Mouse (Mus musculus): ENCODE measurements around the gene Gm10722. TPM values are rescaled to one million over a fixed set of nuclear protein-coding genes. Genes with fewer than 3 reads are reported as not detected.
"Not testable (repeated sequence)": the region's sequence is repeated elsewhere in the genome, so short reads cannot be mapped to it uniquely, and the experiment has no call there.

Gene Gm10722
- polyA plus RNA-seq, 1 experiment from 2014 or later, result not detected

DNA sequence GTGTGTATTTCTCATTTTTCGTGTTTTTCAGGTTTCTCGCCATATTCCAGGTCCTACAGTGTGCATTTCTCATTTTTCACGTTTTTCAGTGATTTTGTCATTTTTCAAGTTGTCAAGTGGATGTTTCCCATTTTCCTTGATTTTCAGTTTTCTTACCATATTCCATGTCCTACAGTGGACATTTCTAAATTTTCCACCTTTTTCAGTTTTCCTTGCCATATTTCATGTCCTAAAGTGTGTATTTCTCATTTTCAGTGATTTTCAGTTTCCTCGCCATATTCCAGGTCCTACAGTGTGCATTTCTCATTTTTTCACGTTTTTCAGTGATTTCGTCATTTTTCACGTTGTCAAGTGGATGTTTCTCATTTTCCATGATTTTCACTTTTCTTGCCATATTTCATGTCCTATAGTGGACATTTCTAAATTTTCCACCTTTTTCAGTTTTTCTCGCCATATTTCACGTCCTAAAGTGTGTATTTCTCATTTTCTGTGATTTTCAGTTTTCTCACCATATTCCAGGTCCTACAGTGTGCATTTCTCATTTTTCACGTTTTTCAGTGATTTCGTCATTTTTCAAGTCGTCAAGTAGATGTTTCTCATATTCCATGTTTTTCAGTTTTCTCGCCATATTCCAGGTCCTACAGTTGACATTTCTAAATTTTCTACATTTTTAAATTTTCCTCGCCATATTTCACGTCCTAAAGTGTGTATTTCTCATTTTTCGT, 28.7 kb downstream of the Gm10722 start:
- not testable (repeated sequence) for H3K4me2 ChIP-seq; H3K9ac ChIP-seq; H3K9me3 ChIP-seq; H3K4me3 ChIP-seq; H3K4me1 ChIP-seq (replicated peaks); H3K27ac ChIP-seq (replicated peaks); H3K27me3 ChIP-seq; ATAC-seq (ENCODE audit: low read depth); H3K36me3 ChIP-seq
- WGBS, result 67% methylated on average over 14 of the region's 16 CpGs

DNA sequence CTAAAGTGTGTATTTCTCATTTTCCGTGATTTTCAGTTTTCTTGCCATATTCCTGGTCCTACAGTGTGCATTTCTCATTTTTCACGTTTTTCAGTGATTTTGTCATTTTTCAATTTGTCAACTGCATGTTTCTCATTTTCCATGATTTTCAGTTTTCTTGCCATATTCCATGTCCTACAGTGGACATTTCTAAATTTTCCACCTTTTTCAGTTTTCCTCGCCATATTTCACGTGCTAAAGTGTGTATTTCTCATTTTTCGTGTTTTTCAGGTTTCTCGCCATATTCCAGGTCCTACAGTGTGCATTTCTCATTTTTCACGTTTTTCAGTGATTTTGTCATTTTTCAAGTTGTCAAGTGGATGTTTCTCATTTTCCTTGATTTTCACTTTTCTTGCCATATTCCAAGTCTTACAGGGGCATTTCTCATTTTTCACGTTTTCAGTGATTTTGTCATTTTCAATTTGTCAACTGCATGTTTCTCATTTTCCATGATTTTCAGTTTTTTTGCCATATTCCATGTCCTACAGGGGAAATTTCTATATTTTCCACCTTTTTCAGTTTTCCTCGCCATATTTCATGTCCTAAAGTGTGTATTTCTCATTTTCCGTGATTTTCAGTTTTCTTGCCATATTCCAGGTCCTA, 30.1 kb downstream of the Gm10722 start:
- not testable (repeated sequence) for H3K4me3 ChIP-seq; H3K9ac ChIP-seq; H3K36me3 ChIP-seq; H3K27me3 ChIP-seq; H3K4me1 ChIP-seq (replicated peaks); H3K4me2 ChIP-seq; H3K27ac ChIP-seq (replicated peaks); H3K9me3 ChIP-seq
- 63% methylated on average over 3 of the region's 10 CpGs for WGBS
- 0 out of 2 replicates have a peak, but pooled peaks have one; percentile 45 for ATAC-seq (ENCODE audit: low read depth)

DNA sequence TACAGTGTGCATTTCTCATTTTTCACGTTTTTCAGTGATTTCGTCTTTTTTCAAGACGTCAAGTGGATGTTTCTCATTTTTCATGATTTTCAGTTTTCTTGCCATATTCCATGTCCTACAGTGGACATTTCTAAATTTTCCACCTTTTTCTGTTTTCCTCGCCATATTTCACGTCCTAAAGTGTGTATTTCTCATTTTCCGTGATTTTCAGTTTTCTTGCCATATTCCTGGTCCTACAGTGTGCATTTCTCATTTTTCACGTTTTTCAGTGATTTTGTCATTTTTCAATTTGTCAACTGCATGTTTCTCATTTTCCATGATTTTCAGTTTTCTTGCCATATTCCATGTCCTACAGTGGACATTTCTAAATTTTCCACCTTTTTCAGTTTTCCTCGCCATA, 33.6 kb downstream of the Gm10722 start, which contains the start of gene Gm17535:
Gene Gm17535, plus strand, starts transcription at position 301 of the 400 bp plus-strand sequence.
- H3K4me1 ChIP-seq (replicated peaks); H3K27ac ChIP-seq (replicated peaks); ATAC-seq (ENCODE audit: low read depth); H3K4me3 ChIP-seq; H3K36me3 ChIP-seq; H3K9me3 ChIP-seq; H3K9ac ChIP-seq; H3K27me3 ChIP-seq; H3K4me2 ChIP-seq: not testable (repeated sequence)
- WGBS, result 59% methylated on average over 2 of the region's 8 CpGs

DNA sequence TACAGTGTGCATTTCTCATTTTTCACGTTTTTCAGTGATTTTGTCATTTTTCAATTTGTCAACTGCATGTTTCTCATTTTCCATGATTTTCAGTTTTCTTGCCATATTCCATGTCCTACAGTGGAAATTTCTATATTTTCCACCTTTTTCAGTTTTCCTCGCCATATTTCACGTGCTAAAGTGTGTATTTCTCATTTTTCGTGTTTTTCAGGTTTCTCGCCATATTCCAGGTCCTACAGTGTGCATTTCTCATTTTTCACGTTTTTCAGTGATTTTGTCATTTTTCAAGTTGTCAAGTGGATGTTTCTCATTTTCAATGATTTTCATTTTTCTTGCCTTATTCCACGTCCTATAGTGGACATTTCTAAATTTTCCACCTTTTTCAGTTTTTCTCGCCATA, 35.9 kb downstream of the Gm10722 start, which contains the start of gene Gm10715:
Gene Gm10715, plus strand, starts transcription at position 301 of the 400 bp plus-strand sequence.
- not testable (repeated sequence) for H3K27me3 ChIP-seq; ATAC-seq (ENCODE audit: low read depth); H3K27ac ChIP-seq (replicated peaks); H3K9ac ChIP-seq; H3K4me1 ChIP-seq (replicated peaks); H3K4me3 ChIP-seq; H3K36me3 ChIP-seq; H3K4me2 ChIP-seq; H3K9me3 ChIP-seq
- WGBS, result 76% methylated on average over 8 of the region's 8 CpGs

DNA sequence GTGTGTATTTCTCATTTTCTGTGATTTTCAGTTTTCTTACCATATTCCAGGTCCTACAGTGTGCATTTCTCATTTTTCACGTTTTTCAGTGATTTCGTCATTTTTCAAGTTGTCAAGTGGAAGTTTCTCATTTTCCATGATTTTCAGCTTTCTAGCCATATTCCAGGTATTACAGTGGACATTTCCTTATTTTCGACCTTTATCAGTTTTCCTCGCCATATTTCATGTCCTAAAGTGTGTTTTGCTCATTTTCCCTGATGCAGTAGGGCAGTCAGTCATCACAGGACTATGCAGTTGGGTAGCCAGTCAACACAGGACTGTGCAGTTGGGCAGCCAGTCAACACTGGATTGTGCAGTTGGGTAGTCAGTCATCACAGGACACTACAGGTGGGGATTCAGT, 37.4 kb downstream of the Gm10722 start:
- ATAC-seq (ENCODE audit: low read depth); H3K4me2 ChIP-seq; H3K36me3 ChIP-seq; H3K9ac ChIP-seq; H3K27ac ChIP-seq (replicated peaks); H3K9me3 ChIP-seq; H3K4me3 ChIP-seq; H3K4me1 ChIP-seq (replicated peaks); H3K27me3 ChIP-seq: not testable (repeated sequence)
- 62% methylated on average over 4 of the region's 4 CpGs for whole genome bisulfite sequencing

Small RNAs within 50 kb of the gene (microRNA-seq; reads per million reads assigned to microRNA genes)
- gene Mir101c, result not detected

Other genes starting within 250 kb of the Gm10722 start
- gene Gm11168, start 2.4 kb downstream of the Gm10722 start, polyA plus RNA-seq (2015; fragmentation: Nextera tagmentation; extraction: Ambion mirVana), result not detected in 2 replicates
- not detected in 2 replicates for gene Gm10721, start 12.2 kb downstream of the Gm10722 start, polyA plus RNA-seq (2015; fragmentation: Nextera tagmentation; extraction: Ambion mirVana)
- not detected in 2 replicates for gene Gm10720, start 14.7 kb downstream of the Gm10722 start, polyA plus RNA-seq (2015; fragmentation: Nextera tagmentation; extraction: Ambion mirVana)
- gene Gm10719, start 16.5 kb downstream of the Gm10722 start, polyA plus RNA-seq (2015; fragmentation: Nextera tagmentation; extraction: Ambion mirVana), result 0.47 TPM in 1 of 2 replicates, not detected in the other
- gene Gm10718, start 22.6 kb downstream of the Gm10722 start, polyA plus RNA-seq (2015; fragmentation: Nextera tagmentation; extraction: Ambion mirVana), result not detected in 2 replicates
- 0.70 TPM in 1 of 2 replicates, not detected in the other for gene Gm10717, start 24.5 kb downstream of the Gm10722 start, polyA plus RNA-seq (2015; fragmentation: Nextera tagmentation; extraction: Ambion mirVana)
- not detected in 2 replicates for gene Gm17535, start 33.7 kb downstream of the Gm10722 start, polyA plus RNA-seq (2015; fragmentation: Nextera tagmentation; extraction: Ambion mirVana)
- not detected in 2 replicates for gene Gm10715, start 36.0 kb downstream of the Gm10722 start, polyA plus RNA-seq (2015; fragmentation: Nextera tagmentation; extraction: Ambion mirVana)